Mouse (Mus musculus) bone marrow macrophage, adult 2 months (primary cell): ENCODE measurements around the gene Klhdc8b.

ENCODE experiments used
- CTCF ChIP-seq: IDR thresholded peaks from 2 replicates; pipeline ENCODE4 v1.5.1; 2012; ENCODE audit warnings: low read depth, mild to moderate bottlenecking, low read length, moderate library complexity
- POLR2A ChIP-seq: IDR thresholded peaks from 2 replicates; pipeline ENCODE4 v1.6.1; 2012; ENCODE audit warnings: mild to moderate bottlenecking, low read depth, low read length, borderline replicate concordance

- TF ChIP-seq CTCF (no peak), POLR2A (no peak)
Observed at GRCm38 (mm10) chr9:108441236-108441919, 20.0 kb downstream of the Klhdc8b start.
